Mouse (Mus musculus): ENCODE measurements around the gene Mark3.

GRCm38 (mm10) chr12:111592407-111593021 is 18.2 kb downstream of the Mark3 start:
- TF ChIP-seq POLR2A (IDR thresholded peaks at IDR 0.05; ENCODE audit: low read depth, low read length) (no peak), CTCF (IDR thresholded peaks at IDR 0.05; ENCODE audit: borderline replicate concordance, insufficient read depth, low read length) (no peak)

Measured in embryonic fibroblast, embryonic 13.5 days (primary cell).